ENCODE assay signal across 18 mouse cellular contexts in the genomic region with DNA sequence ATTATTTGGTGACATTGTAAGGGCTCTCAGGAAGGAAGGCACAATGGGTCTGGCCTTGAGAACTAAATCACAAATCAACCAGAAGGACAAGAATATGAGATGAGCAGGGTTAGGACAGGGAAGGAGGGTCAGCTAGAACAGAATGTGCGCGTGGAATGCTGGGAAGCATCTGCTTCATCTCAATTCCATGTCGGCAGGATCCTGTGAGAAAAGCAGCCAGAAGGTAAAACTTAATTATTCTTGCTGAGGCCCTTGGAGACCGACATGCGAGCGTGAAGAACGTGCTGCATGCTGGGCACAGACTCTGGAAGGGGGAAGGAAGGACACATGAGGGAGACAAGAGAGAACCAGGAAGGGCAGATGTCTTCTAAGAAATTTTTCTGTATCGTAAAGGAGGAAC.
DNase-seq lines count a peak whose midpoint lies in the region; ATAC-seq and TF ChIP-seq lines count a peak whose summit lies in the region.
"Had no signal": no experiment of that assay in that cellular context is flagged by ENCODE, and none has a peak within 500 bp of the region (broad histone marks: within the 10 kb centered on the region; RNA-seq: fewer than 3 reads in every experiment).

No protein-coding gene starts in this region.

- ATAC-seq in heart, embryonic 13.5 days (ENCODE audit: extremely low read depth, insufficient number of reproducible peaks, low FRiP score, low TSS enrichment) = no peak
- ATAC-seq in kidney, embryonic 15.5 days (replicated peaks; ENCODE audit: low FRiP score) = no peak
- ATAC-seq: forebrain, embryonic 15.5 days had no signal

- no peaks in the 10 kb centered on the region for H3K36me3 ChIP-seq in heart, embryonic 13.5 days
- H3K36me3 ChIP-seq in kidney, embryonic 15.5 days = no peaks in the 10 kb centered on the region
- H3K36me3 ChIP-seq: forebrain, embryonic 15.5 days; G1E; limb, embryonic 15.5 days; liver, embryonic 15.5 days; stomach, embryonic 15.5 days had no signal

- WGBS in heart, embryonic 13.5 days = 38% methylated on average over 8 of the region's 8 CpGs
- 43% methylated on average over 8 of the region's 8 CpGs for WGBS in kidney, embryonic 15.5 days

- TF ChIP-seq CTCF in brain, embryonic 14.5 days (IDR thresholded peaks at IDR 0.05; ENCODE audit: borderline replicate concordance, extremely low read depth, insufficient read depth, insufficient read length) = no peak

- H3K4me3 ChIP-seq in heart, embryonic 13.5 days = no peak overlapping the region
- no peak overlapping the region for H3K4me3 ChIP-seq in kidney, embryonic 15.5 days (replicated peaks)
- H3K4me3 ChIP-seq: forebrain, embryonic 15.5 days; limb, embryonic 15.5 days; liver, embryonic 15.5 days; stomach, embryonic 15.5 days had no signal

- H3K27me3 ChIP-seq in heart, embryonic 13.5 days (replicated peaks) = no peaks in the 10 kb centered on the region
- H3K27me3 ChIP-seq in kidney, embryonic 15.5 days = no peaks in the 10 kb centered on the region
- H3K27me3 ChIP-seq: forebrain, embryonic 15.5 days; limb, embryonic 15.5 days; liver, embryonic 15.5 days; stomach, embryonic 15.5 days had no signal

- no peak for TF ChIP-seq POLR2A in brain, embryonic 14.5 days (IDR thresholded peaks at IDR 0.05; ENCODE audit: borderline replicate concordance, extremely low read depth, insufficient read depth, insufficient read length, poor library complexity, severe bottlenecking)

- H3K4me2 ChIP-seq in heart, embryonic 13.5 days = no peak overlapping the region
- H3K4me2 ChIP-seq in kidney, embryonic 15.5 days = no peak overlapping the region
- H3K4me2 ChIP-seq: forebrain, embryonic 15.5 days; limb, embryonic 15.5 days; liver, embryonic 15.5 days; stomach, embryonic 15.5 days had no signal

- H3K9me3 ChIP-seq in heart, embryonic 13.5 days = peaks cover 5% of the 10 kb centered on the region; the same call in 1 of the 2 replicates
- H3K9me3 ChIP-seq in kidney, embryonic 15.5 days (replicated peaks) = no peaks in the 10 kb centered on the region
- H3K9me3 ChIP-seq: forebrain, embryonic 15.5 days; limb, embryonic 15.5 days; liver, embryonic 15.5 days; stomach, embryonic 15.5 days had no signal

- peak; percentile 2 for DNase-seq in cerebellum, adult 11-12 months
- no peak for DNase-seq in cerebellum, postnatal 36 days
- no peak for DNase-seq in heart, postnatal 4 days
- DNase-seq in kidney, postnatal 14 days = peak; percentile 19
- DNase-seq in brain, embryonic 14.5 days (ENCODE audit: low read depth) = peak; percentile 57
- DNase-seq in urinary bladder, adult 2 months (ENCODE audit: low spot score) = no peak
- DNase-seq: cerebellum, adult 9-11 months; gastrocnemius, postnatal 36 days; right cerebral cortex, postnatal 25 days; thymus, adult 18-20 months; thymus, postnatal 4 days had no signal

- 0 out of 2 replicates have a peak overlapping the region, but pooled peaks have one; percentile 37 for H3K9ac ChIP-seq in heart, embryonic 13.5 days
- no peak overlapping the region for H3K9ac ChIP-seq in kidney, embryonic 15.5 days
- H3K9ac ChIP-seq: forebrain, embryonic 15.5 days; limb, embryonic 15.5 days; liver, embryonic 15.5 days; stomach, embryonic 15.5 days had no signal

- H3K4me1 ChIP-seq in heart, embryonic 13.5 days = peaks cover 38% of the 10 kb centered on the region
- H3K4me1 ChIP-seq in kidney, embryonic 15.5 days = peaks cover 8% of the 10 kb centered on the region
- H3K4me1 ChIP-seq: limb, embryonic 15.5 days; liver, embryonic 15.5 days; stomach, embryonic 15.5 days had no signal

- H3K27ac ChIP-seq in heart, embryonic 13.5 days (replicated peaks) = no peak overlapping the region
- H3K27ac ChIP-seq in kidney, embryonic 15.5 days = no peak overlapping the region
- H3K27ac ChIP-seq: forebrain, embryonic 15.5 days; limb, embryonic 15.5 days; liver, embryonic 15.5 days; stomach, embryonic 15.5 days had no signal

Comparison
In these comparisons a context has a peak if more than half of its experiments do, and no peak if none do; other contexts are left out.
1. DNase-seq: peak in cerebellum, adult 11-12 months (single experiment), kidney, postnatal 14 days (single experiment) and brain, embryonic 14.5 days (single experiment); none in cerebellum, postnatal 36 days (0 of 2), heart, postnatal 4 days (single experiment) and urinary bladder, adult 2 months (single experiment).